Mouse (Mus musculus) forebrain, embryonic 13.5 days (tissue): ENCODE measurements at regions not wholly inside any gene's neighbourhood (a gene's known extent, or its start where the extent isn't known, plus 50 kb on each side); places are given as distances from the start of the nearest gene placed in this dataset.

ENCODE experiments used
- ATAC-seq: fragments of 200-750 bp; cut with Nextera tagmentation; 2 replicates; pipeline ENCODE4 v1.8.0; 2017
- H3K27ac ChIP-seq: fragments of 300-500 bp; sonication (generic); 2 replicates; pipeline ENCODE4 v1.5.1; 2015; ENCODE audit warnings: inconsistent platforms, mild to moderate bottlenecking, moderate library complexity
- H3K27me3 ChIP-seq: fragments of 300-500 bp; sonication (generic); 2 replicates; pipeline ENCODE4 v1.6.1; 2015; ENCODE audit warnings: mild to moderate bottlenecking, inconsistent platforms
- H3K36me3 ChIP-seq: fragments of 300-500 bp; sonication (generic); 2 replicates; pipeline ENCODE4 v1.6.1; 2015; ENCODE audit warnings: mild to moderate bottlenecking, inconsistent platforms; ENCODE audit not compliant: poor library complexity, severe bottlenecking
- H3K4me1 ChIP-seq: fragments of 300-500 bp; sonication (generic); 2 replicates; pipeline ENCODE4 v1.6.1; 2015; ENCODE audit warnings: inconsistent platforms
- H3K4me2 ChIP-seq: fragments of 300-500 bp; sonication (generic); 2 replicates; pipeline ENCODE4 v1.6.1; 2015; ENCODE audit warnings: inconsistent platforms, mild to moderate bottlenecking, moderate library complexity
- H3K4me3 ChIP-seq: fragments of 300-500 bp; sonication (generic); 2 replicates; pipeline ENCODE4 v1.5.1; 2015; ENCODE audit warnings: mild to moderate bottlenecking, inconsistent platforms
- H3K9ac ChIP-seq: fragments of 300-500 bp; sonication (generic); 2 replicates; pipeline ENCODE4 v1.6.1; 2015; ENCODE audit warnings: mild to moderate bottlenecking, inconsistent platforms
- H3K9me3 ChIP-seq: fragments of 300-500 bp; sonication (generic); replicated peaks from 2 replicates; pipeline ENCODE4 v1.6.1; 2016; ENCODE audit warnings: inconsistent platforms
- WGBS: fragments of 180-500 bp; shearing (Covaris S2); methylation state at CpG from one replicate; pipeline ENCODE4 v1.1.7; 2015; 5-methylcytosine and 5-hydroxymethylcytosine counted together

DNA sequence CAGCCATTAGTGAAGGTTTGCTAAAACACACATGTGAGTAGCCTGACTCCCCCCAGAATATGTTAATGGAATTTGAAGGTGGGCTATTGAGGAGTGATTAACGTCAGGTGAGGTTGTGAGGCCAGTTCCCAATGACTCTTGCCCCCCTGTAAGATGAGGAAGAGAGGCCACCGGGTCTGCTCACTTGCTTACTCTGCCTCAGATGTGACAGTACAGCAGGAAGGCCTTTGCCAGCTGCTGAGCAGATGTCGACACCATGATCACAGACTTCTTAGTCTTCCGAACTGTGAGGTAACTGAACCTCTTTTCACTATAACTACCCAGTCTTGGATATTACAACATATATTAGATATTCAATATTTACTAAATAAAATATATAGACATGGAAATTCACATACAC, 127.4 kb downstream of the Kdr start:
- no peaks in the 10 kb centered on the region for H3K9me3 ChIP-seq
- WGBS = 90% methylated on average over 4 of the region's 4 CpGs
- no peak for ATAC-seq

DNA sequence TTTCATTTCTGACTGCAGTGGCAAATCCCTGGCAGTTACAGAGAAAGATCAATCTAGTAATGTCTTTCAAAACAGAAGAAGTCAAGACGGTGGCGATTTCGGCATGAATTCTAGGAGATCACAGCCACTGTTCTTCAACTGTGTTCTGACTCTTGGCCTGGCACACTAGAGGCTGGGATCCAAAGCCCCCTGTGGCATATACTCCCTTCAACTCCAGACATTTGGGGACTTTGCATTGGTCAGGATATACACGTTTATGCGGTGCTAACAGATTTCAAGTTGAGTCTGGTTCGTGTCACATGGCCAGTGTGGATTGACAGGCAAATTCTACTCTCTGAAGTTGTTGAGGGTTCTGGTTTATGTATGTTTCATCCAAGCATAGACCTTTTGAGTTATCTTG, 130.3 kb downstream of the Kdr start:
- Histone ChIP-seq H3K27ac (no peak overlapping the region), H3K4me1 (0 out of 2 replicates have a peak, but pooled peaks cover 5% of the 10 kb centered on the region), H3K4me3 (no peak overlapping the region), H3K36me3 (no peaks in the 10 kb centered on the region), H3K9me3 (no peaks in the 10 kb centered on the region), H3K27me3 (0 out of 2 replicates have a peak, but pooled peaks cover 3% of the 10 kb centered on the region), H3K4me2 (no peak overlapping the region), H3K9ac (no peak overlapping the region)
- ATAC-seq = no peak
- WGBS = 88% methylated on average over 6 of the region's 6 CpGs

More for the DNA sequence above, 127.4 kb downstream of the Kdr start:
- H3K4me2 ChIP-seq = no peak overlapping the region
- no peak overlapping the region for H3K9ac ChIP-seq
- H3K27me3 ChIP-seq = 0 out of 2 replicates have a peak, but pooled peaks cover 3% of the 10 kb centered on the region
- H3K27ac ChIP-seq = no peak overlapping the region
- no peak overlapping the region for H3K4me3 ChIP-seq
- H3K4me1 ChIP-seq = 0 out of 2 replicates have a peak, but pooled peaks cover 5% of the 10 kb centered on the region
- H3K36me3 ChIP-seq = no peaks in the 10 kb centered on the region

DNA sequence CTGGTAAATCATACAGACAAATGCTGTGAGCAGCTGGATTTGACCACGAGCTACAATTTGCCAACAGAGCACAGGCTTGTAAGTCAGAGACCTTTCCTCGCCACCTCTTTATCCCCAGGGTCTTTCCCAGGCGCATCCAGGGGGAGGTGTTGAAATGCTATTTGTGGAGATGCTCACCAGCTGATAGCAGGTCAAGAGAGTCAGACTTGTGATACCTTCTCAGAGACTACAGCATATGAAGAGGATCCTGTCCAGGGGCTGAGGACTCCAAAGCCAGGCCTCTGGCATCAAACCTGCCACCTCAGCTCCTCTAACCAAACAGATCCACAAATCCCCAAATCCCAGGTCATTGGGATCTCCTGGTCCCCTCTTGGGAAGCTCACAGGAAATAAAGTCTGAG, 130.9 kb downstream of the Kdr start:
- H3K9ac ChIP-seq = no peak overlapping the region
- H3K9me3 ChIP-seq = no peaks in the 10 kb centered on the region
- no peaks in the 10 kb centered on the region for H3K36me3 ChIP-seq
- 86% methylated on average over 3 of the region's 3 CpGs for WGBS
- no peak overlapping the region for H3K27ac ChIP-seq
- H3K27me3 ChIP-seq = 0 out of 2 replicates have a peak, but pooled peaks cover under 1% of the 10 kb centered on the region
- H3K4me2 ChIP-seq = no peak overlapping the region
- H3K4me1 ChIP-seq = 0 out of 2 replicates have a peak, but pooled peaks cover 5% of the 10 kb centered on the region
- ATAC-seq = no peak
- no peak overlapping the region for H3K4me3 ChIP-seq

DNA sequence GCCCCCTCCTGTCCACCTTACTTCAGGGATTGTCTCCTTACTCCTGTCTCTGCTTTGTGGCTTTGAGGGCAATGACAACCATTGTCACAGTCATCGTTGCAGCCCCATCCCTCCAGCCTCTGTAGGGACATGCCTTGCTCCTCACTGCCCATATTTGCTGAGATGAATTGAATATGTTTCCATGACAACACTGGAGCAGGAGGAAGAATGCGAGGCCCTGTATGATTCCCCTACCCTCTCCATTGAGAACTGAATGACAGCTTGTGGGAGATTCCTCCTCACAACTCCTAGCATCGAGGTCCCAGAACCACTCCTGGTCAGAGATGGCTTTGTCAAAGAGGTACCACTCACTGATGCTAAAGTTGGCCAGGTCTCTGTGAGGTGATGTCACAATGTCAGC, 132.2 kb downstream of the Kdr start:
- Histone ChIP-seq H3K36me3 (no peaks in the 10 kb centered on the region), H3K9ac (no peak overlapping the region), H3K4me1 (0 out of 2 replicates have a peak, but pooled peaks cover 5% of the 10 kb centered on the region), H3K9me3 (no peaks in the 10 kb centered on the region), H3K4me2 (no peak overlapping the region), H3K4me3 (no peak overlapping the region), H3K27me3 (no peaks in the 10 kb centered on the region), H3K27ac (no peak overlapping the region)
- no peak for ATAC-seq
- WGBS = 30% methylated on average over 3 of the region's 3 CpGs

DNA sequence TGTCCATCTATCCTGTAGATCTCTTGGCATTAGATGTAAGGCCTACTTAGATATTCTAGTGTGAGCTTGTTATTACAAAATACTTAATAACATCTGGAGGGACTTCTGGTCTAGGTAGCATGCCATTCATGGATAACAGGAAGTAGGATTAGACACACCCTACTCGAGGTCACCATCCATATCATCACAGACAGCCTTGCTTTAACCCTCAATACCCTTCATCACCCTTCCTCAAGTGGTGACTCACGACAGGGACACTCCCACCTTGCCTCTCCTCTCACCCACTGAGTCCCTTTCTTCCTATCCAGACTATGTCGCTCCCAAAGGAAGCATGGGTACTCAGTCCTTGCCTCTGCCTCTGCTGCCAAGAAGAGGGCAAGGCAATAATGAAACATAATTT, 134.5 kb downstream of the Kdr start:
- 83% methylated on average over 3 of the region's 3 CpGs for WGBS
- H3K9me3 ChIP-seq = no peaks in the 10 kb centered on the region
- H3K4me3 ChIP-seq = no peak overlapping the region

DNA sequence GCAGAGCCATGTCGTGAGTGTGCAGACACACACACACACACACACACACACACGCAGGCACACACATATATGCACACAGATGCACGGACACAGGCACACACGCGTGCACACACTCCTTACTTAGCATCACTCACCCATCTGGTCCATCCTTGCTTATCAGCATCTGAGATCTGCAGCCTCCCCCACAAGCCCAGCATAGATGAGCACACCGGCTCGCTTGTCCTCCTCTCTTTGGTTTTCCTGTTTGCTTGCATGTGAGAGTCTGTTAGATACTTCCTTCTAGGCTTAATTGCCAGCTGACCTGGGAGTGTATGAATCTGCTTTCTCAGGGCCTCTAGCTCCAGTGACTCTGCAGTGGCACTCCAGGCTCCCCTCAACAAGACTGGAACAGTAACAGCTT, 137.8 kb downstream of the Kdr start:
- H3K9me3 ChIP-seq = no peaks in the 10 kb centered on the region
- 87% methylated on average over 7 of the region's 7 CpGs for WGBS
- H3K9ac ChIP-seq = no peak overlapping the region
- no peaks in the 10 kb centered on the region for H3K36me3 ChIP-seq
- no peak overlapping the region for H3K4me3 ChIP-seq
- no peak overlapping the region for H3K4me2 ChIP-seq
- no peak overlapping the region for H3K27ac ChIP-seq
- H3K4me1 ChIP-seq = no peaks in the 10 kb centered on the region
- no peak for ATAC-seq
- H3K27me3 ChIP-seq = no peaks in the 10 kb centered on the region

More for the DNA sequence above, 134.5 kb downstream of the Kdr start:
- H3K4me1 ChIP-seq = 0 out of 2 replicates have a peak, but pooled peaks cover 5% of the 10 kb centered on the region
- no peaks in the 10 kb centered on the region for H3K36me3 ChIP-seq
- no peaks in the 10 kb centered on the region for H3K27me3 ChIP-seq
- no peak overlapping the region for H3K4me2 ChIP-seq
- H3K9ac ChIP-seq = no peak overlapping the region
- no peak overlapping the region for H3K27ac ChIP-seq
- no peak for ATAC-seq

DNA sequence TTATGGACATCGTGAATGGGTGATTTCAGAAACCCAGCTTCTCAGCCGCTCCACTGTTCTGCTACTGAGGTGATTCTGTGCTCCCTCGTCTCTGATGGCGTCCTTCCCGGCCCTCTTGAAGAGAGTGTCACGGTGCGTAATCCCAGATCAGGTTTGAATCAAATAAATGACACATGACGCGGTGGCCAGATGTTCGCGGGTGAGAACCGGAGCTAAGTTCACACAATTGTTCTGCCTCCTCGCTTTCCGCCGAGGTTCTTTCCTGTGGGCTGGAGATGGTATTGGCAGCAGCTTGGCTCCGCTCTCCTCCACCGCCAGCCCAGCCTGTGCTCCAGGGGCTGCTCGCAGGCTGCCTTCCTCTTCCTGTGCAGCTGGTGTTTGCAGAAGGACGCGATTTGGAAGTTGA, 142.7 kb downstream of the Kdr start:
- 86% methylated on average over 20 of the region's 20 CpGs for WGBS
- Histone ChIP-seq H3K4me3 (no peak overlapping the region), H3K27me3 (no peaks in the 10 kb centered on the region), H3K4me2 (no peak overlapping the region), H3K9me3 (no peaks in the 10 kb centered on the region), H3K36me3 (no peaks in the 10 kb centered on the region), H3K4me1 (0 out of 2 replicates have a peak, but pooled peaks cover under 1% of the 10 kb centered on the region), H3K27ac (no peak overlapping the region), H3K9ac (no peak overlapping the region)
- ATAC-seq = no peak

DNA sequence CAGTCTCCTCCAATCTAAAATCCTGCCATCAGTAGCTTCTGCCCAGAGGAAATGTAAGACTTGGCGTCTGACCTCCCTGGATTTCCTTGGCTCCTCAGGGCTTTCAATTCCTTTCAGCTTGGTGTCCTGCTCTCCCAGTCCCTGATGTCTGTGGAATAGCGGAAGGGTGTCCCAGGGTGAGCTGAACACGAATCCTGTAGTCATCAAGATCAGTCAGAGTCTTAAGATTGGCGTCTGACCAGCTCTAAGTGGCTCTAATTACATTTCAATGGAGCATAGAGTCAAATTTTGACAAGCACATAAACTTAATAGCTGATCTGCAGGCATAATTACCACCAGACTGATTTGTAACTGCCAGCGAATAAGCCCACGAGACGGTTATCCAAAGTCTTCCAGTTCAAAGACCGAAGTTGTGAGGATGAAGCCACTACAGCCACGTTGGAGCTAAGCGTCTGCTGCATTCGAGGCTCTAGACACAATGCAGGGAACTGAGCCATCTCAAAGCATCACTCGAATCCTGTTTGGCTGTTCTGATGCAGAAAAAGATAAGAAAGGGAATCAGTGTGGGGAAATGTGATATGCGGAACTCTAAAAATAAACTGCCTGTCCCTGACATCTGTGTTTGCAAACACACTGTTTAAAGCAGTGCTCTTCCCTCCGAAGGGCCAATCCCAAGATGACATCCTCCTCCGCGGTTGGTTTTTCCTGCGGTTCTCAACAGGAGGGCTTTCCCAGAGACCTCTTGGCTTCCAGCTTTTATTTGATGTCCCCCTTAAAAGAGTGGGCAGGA, 143.3 kb downstream of the Kdr start:
- H3K4me2 ChIP-seq = no peak overlapping the region
- no peaks in the 10 kb centered on the region for H3K9me3 ChIP-seq
- WGBS = 72% methylated on average over 17 of the region's 17 CpGs
- H3K9ac ChIP-seq = no peak overlapping the region
- H3K27ac ChIP-seq = 0 out of 2 replicates have a peak overlapping the region, but pooled peaks have one; percentile 10
- no peak overlapping the region for H3K4me3 ChIP-seq
- H3K4me1 ChIP-seq = 0 out of 2 replicates have a peak, but pooled peaks cover 5% of the 10 kb centered on the region
- H3K36me3 ChIP-seq = no peaks in the 10 kb centered on the region
- no peak for ATAC-seq
- H3K27me3 ChIP-seq = no peaks in the 10 kb centered on the region

DNA sequence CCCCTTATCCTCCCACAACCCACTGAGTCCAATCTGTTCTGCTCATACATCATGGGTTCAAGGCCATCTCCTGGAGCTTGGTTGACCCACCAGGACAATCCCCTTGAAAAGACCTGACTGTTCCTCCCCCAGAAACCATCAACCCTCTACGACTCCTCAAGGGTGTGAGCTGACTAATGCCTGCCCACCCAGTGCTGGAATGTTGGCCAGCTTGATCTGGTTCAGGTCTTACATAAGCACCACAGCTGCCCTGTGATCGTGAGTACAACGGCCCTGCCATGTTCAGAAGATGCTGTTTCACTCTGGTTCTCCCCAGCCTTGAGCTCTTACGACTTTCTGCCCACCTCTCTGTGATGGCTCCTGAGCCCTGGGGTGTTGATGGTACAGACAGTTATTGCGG, 145.9 kb downstream of the Kdr start:
- H3K4me3 ChIP-seq = no peak overlapping the region
- 94% methylated on average over 5 of the region's 5 CpGs for WGBS
- no peak overlapping the region for H3K4me2 ChIP-seq
- H3K9ac ChIP-seq = no peak overlapping the region
- no peaks in the 10 kb centered on the region for H3K36me3 ChIP-seq
- no peaks in the 10 kb centered on the region for H3K27me3 ChIP-seq
- ATAC-seq = no peak
- H3K4me1 ChIP-seq = 0 out of 2 replicates have a peak, but pooled peaks cover 7% of the 10 kb centered on the region
- no peak overlapping the region for H3K27ac ChIP-seq
- H3K9me3 ChIP-seq = no peaks in the 10 kb centered on the region

DNA sequence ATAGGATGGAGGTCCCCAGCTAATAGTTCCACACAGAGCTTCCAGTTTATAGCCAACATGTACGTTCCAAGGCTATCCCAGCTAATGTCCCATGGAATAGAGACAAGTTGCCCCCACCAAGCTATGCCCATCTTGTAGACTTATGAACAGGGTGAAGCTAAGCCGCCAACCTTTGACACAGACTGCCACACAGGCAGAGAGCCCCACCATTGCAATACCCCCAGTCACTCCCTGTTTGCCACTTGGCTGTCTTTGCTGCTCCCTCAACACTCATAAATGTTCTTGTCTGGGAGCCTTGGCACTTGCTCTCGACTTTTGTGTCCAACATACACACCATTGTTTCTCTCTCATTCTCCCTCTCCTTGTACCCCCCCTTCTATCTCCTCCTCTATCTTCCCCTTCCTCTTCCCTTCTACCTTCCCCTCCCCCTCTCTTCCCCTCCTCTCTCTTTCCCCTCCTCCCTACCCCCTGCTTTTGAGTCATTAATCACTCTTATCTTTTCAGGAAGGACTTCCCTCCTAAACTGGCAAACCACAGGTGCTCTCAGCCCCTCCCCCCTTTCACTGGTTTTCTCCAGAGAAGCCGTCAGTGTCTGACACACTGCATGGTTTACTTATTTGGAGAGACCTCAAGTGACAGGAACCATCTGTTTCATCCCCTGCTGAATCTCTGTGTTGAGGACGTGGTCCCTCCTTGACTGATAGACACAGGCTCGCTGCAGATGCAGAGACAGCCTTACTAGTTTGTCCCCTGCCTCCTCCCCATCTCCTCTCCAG, 148.2 kb downstream of the Kdr start:
- H3K4me1 ChIP-seq = 0 out of 2 replicates have a peak, but pooled peaks cover 7% of the 10 kb centered on the region
- H3K36me3 ChIP-seq = no peaks in the 10 kb centered on the region
- no peak overlapping the region for H3K27ac ChIP-seq
- 54% methylated on average over 6 of the region's 6 CpGs for WGBS
- no peak overlapping the region for H3K9ac ChIP-seq
- H3K9me3 ChIP-seq = no peaks in the 10 kb centered on the region
- H3K27me3 ChIP-seq = no peaks in the 10 kb centered on the region
- 0 out of 2 replicates have a peak, but pooled peaks have one; percentile 38 for ATAC-seq
- H3K4me2 ChIP-seq = no peak overlapping the region
- no peak overlapping the region for H3K4me3 ChIP-seq

DNA sequence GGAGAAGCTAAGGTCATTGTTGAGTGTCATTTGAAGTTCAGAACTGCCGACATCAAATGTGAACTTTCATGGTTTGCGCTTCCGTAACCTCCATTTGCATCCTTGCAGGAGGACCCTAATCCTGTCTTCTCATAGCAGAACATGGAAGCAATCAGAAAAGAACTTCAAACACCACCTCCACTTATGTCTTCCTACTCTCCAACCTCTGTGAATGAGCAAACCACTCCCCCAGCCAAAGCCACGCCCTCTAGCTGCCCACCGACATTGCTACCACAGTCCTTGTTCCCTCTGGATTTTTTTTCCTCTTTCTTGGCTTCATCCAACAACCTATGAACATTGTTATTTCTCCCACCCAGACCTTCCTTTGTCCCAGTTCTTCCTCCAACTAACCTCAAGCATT, 149.9 kb downstream of the Kdr start:
- ATAC-seq = no peak
- H3K27ac ChIP-seq = no peak overlapping the region
- no peak overlapping the region for H3K9ac ChIP-seq
- 0 out of 2 replicates have a peak, but pooled peaks cover 7% of the 10 kb centered on the region for H3K4me1 ChIP-seq
- H3K9me3 ChIP-seq = no peaks in the 10 kb centered on the region
- H3K4me3 ChIP-seq = no peak overlapping the region
- H3K27me3 ChIP-seq = no peaks in the 10 kb centered on the region
- no peaks in the 10 kb centered on the region for H3K36me3 ChIP-seq
- no peak overlapping the region for H3K4me2 ChIP-seq
- WGBS = 95% methylated on average over 5 of the region's 5 CpGs
